Mouse (Mus musculus) forebrain, embryonic 11.5 days (tissue): ENCODE measurements around the gene Kcnn3. TPM values are rescaled to one million over a fixed set of nuclear protein-coding genes. Genes with fewer than 3 reads are reported as not detected.

Experiments
- ATAC-seq: fragments of 200-750 bp; cut with Nextera tagmentation; replicated peaks from 2 replicates; pipeline ENCODE4 v1.8.0; 2017; ENCODE audit warnings: moderate TSS enrichment; ENCODE audit not compliant: low FRiP score
- DNase-seq: peaks from one replicate; pipeline ENCODE4 v3.0.0-alpha.2; 2017; ENCODE audit warnings: low spot score
- H3K27ac ChIP-seq: fragments of 300-500 bp; sonication (generic); 2 replicates; pipeline ENCODE4 v1.5.1; 2014; ENCODE audit warnings: low read depth, low read length
- H3K27me3 ChIP-seq: fragments of 300-500 bp; sonication (generic); 2 replicates; pipeline ENCODE4 v1.6.1; 2014; ENCODE audit warnings: mild to moderate bottlenecking, low read length, mixed read lengths; ENCODE audit not compliant: control insufficient read depth, insufficient read depth
- H3K36me3 ChIP-seq: fragments of 300-500 bp; sonication (generic); 2 replicates; pipeline ENCODE4 v1.6.1; 2014; ENCODE audit warnings: mild to moderate bottlenecking, low read length, moderate library complexity, mixed read lengths; ENCODE audit not compliant: control insufficient read depth, insufficient read depth
- H3K4me1 ChIP-seq: fragments of 300-500 bp; sonication (generic); replicated peaks from 2 replicates; pipeline ENCODE4 v1.6.1; 2014; ENCODE audit warnings: low read length, mixed read lengths; ENCODE audit not compliant: control insufficient read depth, insufficient read depth
- H3K4me2 ChIP-seq: fragments of 300-500 bp; sonication (generic); 2 replicates; pipeline ENCODE4 v1.6.1; 2014; ENCODE audit warnings: low read depth, mild to moderate bottlenecking, low read length, moderate library complexity, mixed read lengths; ENCODE audit not compliant: severe bottlenecking
- H3K4me3 ChIP-seq: fragments of 300-500 bp; sonication (generic); 2 replicates; pipeline ENCODE4 v1.5.1; 2014; ENCODE audit warnings: low read depth, low read length
- H3K9ac ChIP-seq: fragments of 300-500 bp; sonication (generic); 2 replicates; pipeline ENCODE4 v1.6.1; 2014; ENCODE audit warnings: low read length
- H3K9me3 ChIP-seq: fragments of 300-500 bp; sonication (generic); 2 replicates; pipeline ENCODE4 v1.6.1; 2016; ENCODE audit warnings: low read length, mixed read lengths; ENCODE audit not compliant: control insufficient read depth
- WGBS: fragments of 180-500 bp; shearing (Covaris S2); extraction: QIAGEN DNeasy Blood & Tissue Kit; methylation state at CpG from one replicate; pipeline ENCODE4 v1.1.7; 2014; 5-methylcytosine and 5-hydroxymethylcytosine counted together
- polyA plus RNA-seq: library from polyadenylated mRNA; unstranded; fragments of >200 nt; fragmentation: Nextera tagmentation; extraction: Ambion mirVana; gene quantifications from 2 replicates; pipeline ENCODE4 v1.2.1, GENCODE M21; 2014

Gene Kcnn3
- 1.3 and 1.8 TPM in 2 replicates for polyA plus RNA-seq

GRCm38 (mm10) chr3:89519894-89520293 lies at the start of gene Kcnn3:
TSS of gene Kcnn3 (plus strand) at chr3:89520164.
- peak within 1 kb of the TSS; percentile 73 for H3K4me2 ChIP-seq
- H3K9me3 ChIP-seq, result peaks cover 4% of the 10 kb centered on the region; the same call in 1 of the 2 replicates
- H3K36me3 ChIP-seq, result no peaks in the 10 kb centered on the region
- DNase-seq, result peak; percentile 92
- H3K27me3 ChIP-seq, result peaks cover 7% of the 10 kb centered on the region; the same call in 1 of the 2 replicates
- ATAC-seq, result peak; percentile 93
- 1% methylated on average over 15 of the region's 15 CpGs for WGBS
- peak within 1 kb of the TSS; percentile 46 for H3K9ac ChIP-seq
- H3K4me1 ChIP-seq, result peaks cover 13% of the 10 kb centered on the region
- H3K27ac ChIP-seq, result no peak within 1 kb of the TSS
- H3K4me3 ChIP-seq, result peak within 1 kb of the TSS; percentile 31

- no peak for DNase-seq
- H3K27me3 ChIP-seq, result no peaks in the 10 kb centered on the region
- H3K4me1 ChIP-seq, result no peaks in the 10 kb centered on the region
- no peaks in the 10 kb centered on the region for H3K9me3 ChIP-seq
- no peak overlapping the region for H3K9ac ChIP-seq
- ATAC-seq, result no peak
- no peaks in the 10 kb centered on the region for H3K36me3 ChIP-seq
- H3K27ac ChIP-seq, result no peak overlapping the region
- no peak overlapping the region for H3K4me2 ChIP-seq
- no peak overlapping the region for H3K4me3 ChIP-seq
- WGBS, result 83% methylated on average over 7 of the region's 7 CpGs
These were observed 47.7 kb upstream of the Kcnn3 start for GRCm38 (mm10) chr3:89472280-89472679.

GRCm38 (mm10) chr3:89473838-89474237 lies 46.1 kb upstream of the Kcnn3 start:
- H3K4me1 ChIP-seq, result no peaks in the 10 kb centered on the region
- H3K4me2 ChIP-seq, result no peak overlapping the region
- DNase-seq (no peak), ATAC-seq (no peak)
- no peak overlapping the region for H3K9ac ChIP-seq
- H3K4me3 ChIP-seq, result no peak overlapping the region
- no peak overlapping the region for H3K27ac ChIP-seq
- no peaks in the 10 kb centered on the region for H3K27me3 ChIP-seq
- H3K9me3 ChIP-seq, result no peaks in the 10 kb centered on the region
- WGBS, result 79% methylated on average over 6 of the region's 6 CpGs
- H3K36me3 ChIP-seq, result no peaks in the 10 kb centered on the region

DNA sequence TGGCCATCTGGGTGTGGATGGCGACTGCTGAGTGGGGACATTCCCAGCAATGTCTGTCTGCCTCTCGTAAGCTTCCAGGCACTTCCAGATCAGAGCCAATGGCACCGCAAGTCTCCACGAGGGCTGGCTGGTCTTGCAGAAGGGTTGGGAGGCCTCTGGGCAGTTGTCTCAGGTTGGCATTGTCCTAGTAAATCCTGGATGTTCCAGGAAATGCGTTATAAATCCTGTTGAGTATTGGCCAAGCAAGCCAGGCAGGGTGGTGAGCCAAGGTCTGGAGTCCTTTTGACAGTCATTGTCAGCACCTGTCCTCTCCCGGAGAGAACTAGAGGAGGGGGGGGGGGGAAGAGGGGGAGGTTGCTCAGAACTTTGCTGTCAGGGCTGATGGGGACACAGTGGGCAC lies 40.9 kb upstream of the Kcnn3 start:
- Histone ChIP-seq H3K9ac (no peak overlapping the region), H3K27me3 (no peaks in the 10 kb centered on the region), H3K9me3 (no peaks in the 10 kb centered on the region), H3K27ac (no peak overlapping the region), H3K36me3 (no peaks in the 10 kb centered on the region), H3K4me3 (no peak overlapping the region), H3K4me1 (no peaks in the 10 kb centered on the region), H3K4me2 (no peak overlapping the region)
- WGBS, result 84% methylated on average over 6 of the region's 6 CpGs
- no peak for DNase-seq
- ATAC-seq, result no peak

- no peak overlapping the region for H3K9ac ChIP-seq
- no peaks in the 10 kb centered on the region for H3K4me1 ChIP-seq
- WGBS, result 38% methylated on average over 2 of the region's 2 CpGs
- H3K4me2 ChIP-seq, result no peak overlapping the region
- no peaks in the 10 kb centered on the region for H3K36me3 ChIP-seq
- peak; percentile 60 for DNase-seq
- H3K27ac ChIP-seq, result no peak overlapping the region
- no peaks in the 10 kb centered on the region for H3K27me3 ChIP-seq
- H3K4me3 ChIP-seq, result no peak overlapping the region
- no peak for ATAC-seq
- no peaks in the 10 kb centered on the region for H3K9me3 ChIP-seq
These were observed 38.5 kb upstream of the Kcnn3 start for GRCm38 (mm10) chr3:89481488-89481887.

DNA sequence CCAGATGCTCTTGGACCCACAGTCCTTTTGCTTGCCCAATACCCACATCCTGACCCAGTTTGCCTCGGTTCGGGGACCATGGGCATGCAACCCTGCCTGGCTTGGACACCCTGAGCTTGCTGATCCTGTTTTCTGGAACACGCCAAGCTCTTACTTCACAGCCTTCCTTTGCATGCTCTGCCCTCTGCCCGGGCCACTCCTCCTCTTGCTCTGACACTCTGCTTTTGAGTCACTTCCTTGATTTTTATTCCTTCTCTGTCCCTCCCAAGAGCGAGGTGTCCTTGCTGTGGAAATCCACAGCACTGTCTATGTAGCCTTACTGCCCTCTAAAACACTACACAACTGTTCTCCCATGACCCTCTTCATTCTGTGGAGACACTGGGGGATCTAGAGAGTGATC lies 37.7 kb upstream of the Kcnn3 start:
- no peaks in the 10 kb centered on the region for H3K27me3 ChIP-seq
- H3K4me1 ChIP-seq, result no peaks in the 10 kb centered on the region
- ATAC-seq, result no peak
- H3K4me3 ChIP-seq, result no peak overlapping the region
- no peaks in the 10 kb centered on the region for H3K36me3 ChIP-seq
- no peak overlapping the region for H3K4me2 ChIP-seq
- 87% methylated on average over 5 of the region's 5 CpGs for WGBS
- DNase-seq, result no peak
- H3K27ac ChIP-seq, result no peak overlapping the region
- H3K9ac ChIP-seq, result no peak overlapping the region
- H3K9me3 ChIP-seq, result no peaks in the 10 kb centered on the region

GRCm38 (mm10) chr3:89484766-89485524 lies 35.0 kb upstream of the Kcnn3 start:
- no peak overlapping the region for H3K4me3 ChIP-seq
- ATAC-seq (peak; percentile 58; the same call in 1 of the 2 replicates), DNase-seq (peak; percentile 89)
- no peaks in the 10 kb centered on the region for H3K27me3 ChIP-seq
- H3K4me2 ChIP-seq, result 0 out of 2 replicates have a peak overlapping the region, but pooled peaks have one; percentile 5
- WGBS, result 23% methylated on average over 24 of the region's 24 CpGs
- no peak overlapping the region for H3K27ac ChIP-seq
- H3K9ac ChIP-seq, result no peak overlapping the region
- no peaks in the 10 kb centered on the region for H3K4me1 ChIP-seq
- no peaks in the 10 kb centered on the region for H3K9me3 ChIP-seq
- H3K36me3 ChIP-seq, result no peaks in the 10 kb centered on the region

DNA sequence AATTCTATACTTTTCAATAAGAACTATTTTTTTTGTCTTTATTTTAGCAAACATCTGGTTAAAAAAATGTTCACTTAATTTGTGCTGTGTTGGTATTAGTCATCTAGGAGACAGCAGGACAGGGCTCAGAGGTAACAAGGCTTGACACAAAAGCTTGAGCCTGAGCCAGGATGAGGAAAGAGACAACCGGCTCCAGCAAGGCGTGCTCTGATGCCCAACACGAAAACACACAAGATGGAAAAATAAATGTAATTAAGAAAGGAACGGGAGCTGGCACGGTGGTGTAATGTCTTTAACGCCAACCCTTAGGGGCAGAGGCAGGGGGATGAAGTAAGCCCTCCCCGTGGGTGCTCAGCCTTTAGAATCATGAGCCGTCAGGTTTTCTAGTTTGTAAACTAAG lies 33.9 kb upstream of the Kcnn3 start:
- Histone ChIP-seq H3K36me3 (no peaks in the 10 kb centered on the region), H3K4me3 (no peak overlapping the region), H3K9me3 (no peaks in the 10 kb centered on the region), H3K27me3 (no peaks in the 10 kb centered on the region), H3K9ac (no peak overlapping the region), H3K27ac (no peak overlapping the region), H3K4me1 (no peaks in the 10 kb centered on the region), H3K4me2 (no peak overlapping the region)
- WGBS, result 85% methylated on average over 8 of the region's 8 CpGs
- DNase-seq (no peak), ATAC-seq (no peak)
